Mouse (Mus musculus) thymus, adult 2 months (tissue): ENCODE measurements around the gene Ptch1.

Source experiments
- CTCF ChIP-seq: fragments of 200-500 bp; IDR thresholded peaks from 2 replicates; pipeline ENCODE4 v1.5.1; 2012; ENCODE audit warnings: mild to moderate bottlenecking, control low read depth, low read length, moderate library complexity, borderline replicate concordance; ENCODE audit not compliant: control insufficient read depth, poor library complexity, insufficient read depth; ENCODE audit errors: extremely low read depth
- POLR2A ChIP-seq: fragments of 200-500 bp; IDR thresholded peaks from 2 replicates; pipeline ENCODE4 v1.6.1; 2012; ENCODE audit warnings: mild to moderate bottlenecking, low read length, control low read depth, moderate library complexity; ENCODE audit not compliant: control insufficient read depth, poor library complexity, insufficient read depth; ENCODE audit errors: extremely low read depth

- TF ChIP-seq POLR2A (no peak), CTCF (no peak)
Observed at GRCm38 (mm10) chr13:63568306-63568705, 5.1 kb downstream of the Ptch1 start.
